Mouse (Mus musculus) limb, embryonic 13.5 days (tissue): ENCODE measurements at regions not wholly inside any gene's neighbourhood (a gene's known extent, or its start where the extent isn't known, plus 50 kb on each side); places are given as distances from the start of the nearest gene placed in this dataset.

Experiments used
- ATAC-seq: fragments of 200-750 bp; cut with Nextera tagmentation; 2 replicates; pipeline ENCODE4 v1.8.0; 2017; ENCODE audit warnings: low read depth, moderate number of reproducible peaks, moderate TSS enrichment; ENCODE audit not compliant: low FRiP score
- H3K27ac ChIP-seq: fragments of 300-500 bp; sonication (generic); 2 replicates; pipeline ENCODE4 v1.5.1; 2015; ENCODE audit warnings: inconsistent platforms, mild to moderate bottlenecking, moderate library complexity
- H3K27me3 ChIP-seq: fragments of 300-500 bp; sonication (generic); 2 replicates; pipeline ENCODE4 v1.6.1; 2015; ENCODE audit warnings: mild to moderate bottlenecking, inconsistent platforms
- H3K36me3 ChIP-seq: fragments of 300-500 bp; sonication (generic); 2 replicates; pipeline ENCODE4 v1.6.1; 2015; ENCODE audit warnings: inconsistent platforms, mild to moderate bottlenecking, moderate library complexity
- H3K4me1 ChIP-seq: fragments of 300-500 bp; sonication (generic); 2 replicates; pipeline ENCODE4 v1.6.1; 2015; ENCODE audit warnings: inconsistent platforms
- H3K4me2 ChIP-seq: fragments of 300-500 bp; sonication (generic); replicated peaks from 2 replicates; pipeline ENCODE4 v1.6.1; 2015; ENCODE audit warnings: inconsistent platforms, mild to moderate bottlenecking, moderate library complexity
- H3K4me3 ChIP-seq: fragments of 300-500 bp; sonication (generic); 2 replicates; pipeline ENCODE4 v1.5.1; 2015; ENCODE audit warnings: moderate library complexity, mild to moderate bottlenecking, inconsistent platforms
- H3K9ac ChIP-seq: fragments of 300-500 bp; sonication (generic); 2 replicates; pipeline ENCODE4 v1.6.1; 2015; ENCODE audit warnings: mild to moderate bottlenecking, inconsistent platforms
- H3K9me3 ChIP-seq: fragments of 300-500 bp; sonication (generic); 2 replicates; pipeline ENCODE4 v1.6.1; 2016; ENCODE audit warnings: inconsistent platforms
- WGBS: fragments of 180-500 bp; shearing (Covaris S2); methylation state at CpG from one replicate; pipeline ENCODE4 v1.1.7; 2015; 5-methylcytosine and 5-hydroxymethylcytosine counted together

DNA sequence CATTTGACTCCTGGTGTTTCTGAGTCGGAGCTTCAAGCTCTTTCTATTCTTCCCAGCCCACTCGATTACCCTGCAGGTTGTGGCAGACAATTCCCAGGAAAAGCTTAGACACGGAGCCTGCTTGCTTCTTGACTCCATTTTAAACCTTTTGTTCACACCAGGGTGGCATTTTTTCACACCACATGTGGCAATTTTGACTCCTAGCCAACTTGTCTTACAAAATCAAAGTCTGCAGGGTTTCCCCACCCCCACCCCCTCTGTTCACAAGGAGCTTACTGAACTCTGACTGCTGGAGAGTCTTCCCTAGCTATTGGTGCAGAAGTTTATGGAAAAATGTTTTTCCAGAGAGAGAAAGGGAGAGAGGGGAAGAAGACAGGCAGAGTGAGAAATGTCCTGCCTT is 184.1 kb downstream of the Gm11146 start:
- 3% methylated on average over 3 of the region's 3 CpGs for WGBS
- Histone ChIP-seq H3K27ac (no peak overlapping the region; the same call in 1 of the 2 replicates), H3K4me3 (no peak overlapping the region), H3K36me3 (no peaks in the 10 kb centered on the region), H3K9ac (no peak overlapping the region), H3K27me3 (no peaks in the 10 kb centered on the region), H3K4me2 (peak overlapping the region; percentile 43), H3K9me3 (no peaks in the 10 kb centered on the region), H3K4me1 (peaks cover 49% of the 10 kb centered on the region)
- peak; percentile 64 for ATAC-seq

DNA sequence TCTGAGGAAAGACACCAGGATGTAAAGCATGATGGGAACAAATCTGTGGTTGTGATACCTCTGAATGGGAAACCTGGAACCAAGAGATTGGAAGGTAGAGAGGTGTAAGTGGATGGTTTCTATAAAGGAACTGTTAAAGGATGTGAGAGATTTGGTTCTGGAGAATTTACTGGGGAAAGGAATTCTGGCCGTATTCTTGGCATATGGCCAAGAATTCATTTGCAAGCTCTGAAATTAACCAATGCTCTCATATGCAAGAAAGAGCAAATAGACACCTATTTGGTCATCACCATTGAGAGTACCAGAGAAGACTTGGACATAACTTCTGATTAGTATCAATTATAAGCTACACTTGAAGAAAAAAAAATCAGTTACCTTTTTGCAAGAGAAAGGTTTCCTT is 187.3 kb downstream of the Gm11146 start:
- Histone ChIP-seq H3K27me3 (no peaks in the 10 kb centered on the region), H3K4me2 (no peak overlapping the region), H3K4me1 (peaks cover 24% of the 10 kb centered on the region), H3K36me3 (no peaks in the 10 kb centered on the region), H3K4me3 (no peak overlapping the region), H3K9ac (no peak overlapping the region), H3K9me3 (no peaks in the 10 kb centered on the region), H3K27ac (no peak overlapping the region)
- 19% methylated on average over 1 of the region's 1 CpGs for WGBS
- no peak for ATAC-seq

DNA sequence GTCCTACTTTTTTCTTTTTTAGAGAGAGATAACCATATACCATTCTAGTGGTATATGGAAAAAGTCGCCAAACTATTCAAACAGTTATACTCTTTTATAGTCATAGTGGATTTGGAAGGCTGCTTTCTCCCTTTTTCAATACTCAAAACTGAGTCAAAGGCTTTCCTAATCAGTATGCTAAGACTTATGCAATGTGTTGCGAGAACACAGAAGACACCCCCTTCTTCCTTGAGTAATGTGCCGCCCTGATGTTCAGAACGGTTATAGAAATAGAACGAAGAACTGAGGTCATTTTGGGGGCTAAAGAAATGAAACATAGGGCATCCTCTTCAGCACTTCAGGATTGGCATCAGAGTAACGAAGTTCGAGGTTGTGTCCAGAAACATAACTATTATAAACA is 192.7 kb downstream of the Gm11146 start:
- H3K4me2 ChIP-seq = no peak overlapping the region
- H3K9me3 ChIP-seq = no peaks in the 10 kb centered on the region
- H3K4me3 ChIP-seq = no peak overlapping the region
- WGBS = 91% methylated on average over 7 of the region's 7 CpGs
- H3K27ac ChIP-seq = no peak overlapping the region
- H3K9ac ChIP-seq = no peak overlapping the region
- no peaks in the 10 kb centered on the region for H3K27me3 ChIP-seq
- no peak for ATAC-seq
- H3K36me3 ChIP-seq = no peaks in the 10 kb centered on the region
- peaks cover 18% of the 10 kb centered on the region for H3K4me1 ChIP-seq

- Histone ChIP-seq H3K9me3 (no peaks in the 10 kb centered on the region), H3K4me1 (peaks cover 35% of the 10 kb centered on the region), H3K27me3 (no peaks in the 10 kb centered on the region), H3K4me3 (no peak overlapping the region), H3K9ac (no peak overlapping the region), H3K27ac (no peak overlapping the region), H3K4me2 (no peak overlapping the region), H3K36me3 (no peaks in the 10 kb centered on the region)
- ATAC-seq = no peak
- 86% methylated on average over 5 of the region's 5 CpGs for WGBS
These were observed 194.9 kb downstream of the Gm11146 start for GRCm38 (mm10) chr16:77406999-77407398.

GRCm38 (mm10) chr16:77405859-77406258 is 196.0 kb downstream of the Gm11146 start:
- H3K27ac ChIP-seq = no peak overlapping the region

GRCm38 (mm10) chr16:77405181-77405818 is 196.6 kb downstream of the Gm11146 start:
- no peaks in the 10 kb centered on the region for H3K9me3 ChIP-seq
- H3K9ac ChIP-seq = no peak overlapping the region
- no peak overlapping the region for H3K4me3 ChIP-seq
- no peaks in the 10 kb centered on the region for H3K36me3 ChIP-seq
- H3K27ac ChIP-seq = peak overlapping the region; percentile 67; the same call in 1 of the 2 replicates
- no peaks in the 10 kb centered on the region for H3K27me3 ChIP-seq
- ATAC-seq = peak; percentile 64; the same call in 1 of the 2 replicates
- H3K4me1 ChIP-seq = peaks cover 46% of the 10 kb centered on the region
- 29% methylated on average over 8 of the region's 8 CpGs for WGBS
- H3K4me2 ChIP-seq = peak overlapping the region; percentile 43

More at GRCm38 (mm10) chr16:77405859-77406258, 196.0 kb downstream of the Gm11146 start:
- 59% methylated on average over 6 of the region's 6 CpGs for WGBS
- Histone ChIP-seq H3K4me3 (no peak overlapping the region), H3K4me1 (peaks cover 41% of the 10 kb centered on the region), H3K27me3 (no peaks in the 10 kb centered on the region), H3K4me2 (peak overlapping the region; percentile 43; the same call in 1 of the 2 replicates), H3K9ac (no peak overlapping the region), H3K36me3 (no peaks in the 10 kb centered on the region), H3K9me3 (no peaks in the 10 kb centered on the region)
- no peak for ATAC-seq

DNA sequence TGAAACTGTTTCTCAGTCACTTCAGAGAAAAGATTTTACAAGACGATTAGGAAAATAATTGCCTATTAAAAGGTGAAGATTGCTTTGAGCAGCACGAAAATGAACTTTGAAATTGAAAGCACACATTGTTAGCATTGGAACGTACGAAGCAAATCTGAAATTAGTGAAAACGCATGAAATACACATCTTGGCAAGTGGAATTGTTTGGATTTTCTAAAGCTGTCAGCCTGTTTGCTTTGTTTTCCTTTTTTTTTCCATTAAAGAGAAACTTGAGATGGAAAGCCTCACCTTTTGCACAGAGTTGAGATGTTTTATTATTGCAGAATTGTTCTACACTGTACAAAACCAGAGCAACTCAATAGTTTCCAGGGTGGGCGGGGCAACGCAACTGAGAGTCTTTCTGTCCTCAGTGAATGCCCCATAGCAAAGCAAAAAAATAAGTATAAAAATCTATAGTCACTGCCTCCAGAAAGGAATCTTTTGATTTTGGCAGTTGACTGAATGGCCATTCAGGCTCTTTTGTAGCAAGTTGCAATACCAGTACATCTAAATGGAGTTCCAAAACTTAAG is 199.1 kb downstream of the Gm11146 start:
- Histone ChIP-seq H3K9ac (no peak overlapping the region), H3K4me2 (no peak overlapping the region), H3K27me3 (no peaks in the 10 kb centered on the region), H3K27ac (no peak overlapping the region), H3K4me1 (peaks cover 57% of the 10 kb centered on the region), H3K36me3 (no peaks in the 10 kb centered on the region), H3K4me3 (no peak overlapping the region), H3K9me3 (no peaks in the 10 kb centered on the region)
- no peak for ATAC-seq
- 50% methylated on average over 7 of the region's 7 CpGs for WGBS

GRCm38 (mm10) chr16:77401185-77401943 is 200.5 kb downstream of the Gm11146 start:
- no peaks in the 10 kb centered on the region for H3K27me3 ChIP-seq
- no peaks in the 10 kb centered on the region for H3K9me3 ChIP-seq
- 64% methylated on average over 4 of the region's 4 CpGs for WGBS
- no peak overlapping the region for H3K4me3 ChIP-seq
- H3K4me1 ChIP-seq = peaks cover 57% of the 10 kb centered on the region
- no peak overlapping the region for H3K9ac ChIP-seq
- no peak overlapping the region for H3K4me2 ChIP-seq
- H3K27ac ChIP-seq = peak overlapping the region; percentile 48; the same call in 1 of the 2 replicates
- 0 out of 2 replicates have a peak, but pooled peaks cover 4% of the 10 kb centered on the region for H3K36me3 ChIP-seq
- ATAC-seq = no peak

DNA sequence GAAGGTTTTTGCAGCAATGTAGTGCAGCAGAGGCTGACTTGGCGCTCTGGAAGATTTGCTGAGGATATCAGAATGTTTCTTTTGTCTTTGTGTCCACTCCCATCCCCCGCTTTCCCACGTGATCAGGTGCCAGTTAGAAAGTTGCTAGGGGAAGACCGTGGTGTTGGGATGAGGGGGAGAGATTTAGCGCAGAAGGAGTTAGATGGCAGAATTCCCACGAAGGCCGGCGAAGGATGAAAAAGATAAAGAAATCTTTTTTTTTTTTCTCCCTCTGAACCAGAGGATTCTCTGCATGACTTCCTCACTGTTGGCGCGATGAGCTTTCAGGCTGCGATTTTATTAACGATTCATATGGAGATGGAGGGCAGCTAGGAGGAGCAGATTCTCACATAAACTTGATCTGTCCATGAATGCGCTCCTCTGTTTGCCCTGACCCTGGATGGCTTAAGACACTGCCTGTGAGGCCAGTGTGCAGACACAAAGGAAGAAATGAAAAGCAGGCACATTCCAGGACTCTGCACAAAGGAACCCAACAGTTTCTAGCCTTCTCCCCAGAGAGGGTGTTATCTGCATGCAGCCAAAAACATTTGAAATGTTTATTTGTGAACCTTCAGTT is 201.5 kb downstream of the Gm11146 start:
- peak; percentile 66; the same call in 1 of the 2 replicates for ATAC-seq
- Histone ChIP-seq H3K27ac (peak overlapping the region; percentile 48), H3K4me1 (peaks cover 50% of the 10 kb centered on the region)

DNA sequence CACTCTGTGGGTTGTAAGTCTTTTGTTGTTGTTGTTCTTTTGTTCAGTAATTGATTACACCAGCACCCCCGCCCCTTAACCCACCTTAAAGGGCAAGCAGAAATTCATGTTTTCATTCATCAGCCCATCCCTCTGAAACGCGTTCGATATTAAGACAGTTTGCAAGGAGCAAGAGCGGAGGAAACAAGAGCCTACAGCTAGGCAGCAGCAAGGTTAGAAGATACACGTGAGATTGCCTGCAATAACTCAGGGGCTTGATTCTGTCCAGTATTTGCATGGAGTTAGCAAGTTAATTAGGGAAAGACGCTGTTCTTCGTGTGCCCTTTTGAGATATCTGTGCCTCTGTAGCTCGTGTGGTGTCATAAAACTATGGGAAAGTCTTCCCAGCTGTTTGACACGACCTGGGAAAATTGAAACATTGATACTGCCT is 202.0 kb downstream of the Gm11146 start:
- Histone ChIP-seq H3K9ac (0 out of 2 replicates have a peak overlapping the region, but pooled peaks have one; percentile 27), H3K27ac (0 out of 2 replicates have a peak overlapping the region, but pooled peaks have one; percentile 48)
- no peak for ATAC-seq

More for the DNA sequence above, 201.5 kb downstream of the Gm11146 start:
- Histone ChIP-seq H3K4me2 (peak overlapping the region; percentile 58), H3K36me3 (0 out of 2 replicates have a peak, but pooled peaks cover 4% of the 10 kb centered on the region), H3K9me3 (no peaks in the 10 kb centered on the region), H3K27me3 (no peaks in the 10 kb centered on the region), H3K9ac (peak overlapping the region; percentile 27; the same call in 1 of the 2 replicates), H3K4me3 (peak overlapping the region; percentile 31)
- 7% methylated on average over 13 of the region's 13 CpGs for WGBS

GRCm38 (mm10) chr16:77394054-77394716 is 207.7 kb downstream of the Gm11146 start:
- Histone ChIP-seq H3K27me3 (no peaks in the 10 kb centered on the region), H3K27ac (no peak overlapping the region), H3K4me2 (no peak overlapping the region), H3K9ac (no peak overlapping the region), H3K4me1 (peaks cover 4% of the 10 kb centered on the region; the same call in 1 of the 2 replicates), H3K9me3 (no peaks in the 10 kb centered on the region), H3K4me3 (no peak overlapping the region), H3K36me3 (0 out of 2 replicates have a peak, but pooled peaks cover 4% of the 10 kb centered on the region)
- no peak for ATAC-seq
- WGBS = 72% methylated on average over 3 of the region's 3 CpGs

More for the DNA sequence above, 202.0 kb downstream of the Gm11146 start:
- Histone ChIP-seq H3K4me1 (peaks cover 47% of the 10 kb centered on the region), H3K36me3 (0 out of 2 replicates have a peak, but pooled peaks cover 4% of the 10 kb centered on the region), H3K27me3 (no peaks in the 10 kb centered on the region), H3K9me3 (no peaks in the 10 kb centered on the region), H3K4me2 (peak overlapping the region; percentile 58), H3K4me3 (peak overlapping the region; percentile 31)
- WGBS = 17% methylated on average over 10 of the region's 10 CpGs
